Mouse (Mus musculus) stomach, postnatal 0 days (tissue): ENCODE results near the gene Tmem121b. TPM values are rescaled to one million over a fixed set of nuclear protein-coding genes. Genes with fewer than 3 reads are reported as not detected.

Experiments used
- ATAC-seq: fragments of 200-750 bp; cut with Nextera tagmentation; 2 replicates; pipeline ENCODE4 v1.8.0; 2017; ENCODE audit not compliant: low FRiP score, low TSS enrichment
- DNase-seq: peaks from one replicate; pipeline ENCODE4 v3.0.0-alpha.2; 2016; ENCODE audit warnings: low spot score
- H3K27ac ChIP-seq: fragments of 300-500 bp; sonication (generic); replicated peaks from 2 replicates; pipeline ENCODE4 v1.5.1; 2014; ENCODE audit warnings: mild to moderate bottlenecking, control low read depth
- H3K27me3 ChIP-seq: fragments of 300-500 bp; sonication (generic); 2 replicates; pipeline ENCODE4 v1.6.1; 2014; ENCODE audit warnings: low read length; ENCODE audit not compliant: control insufficient read depth, insufficient read depth
- H3K36me3 ChIP-seq: fragments of 300-500 bp; sonication (generic); 2 replicates; pipeline ENCODE4 v1.6.1; 2014; ENCODE audit warnings: low read length, mixed read lengths; ENCODE audit not compliant: control insufficient read depth, insufficient read depth
- H3K4me1 ChIP-seq: fragments of 300-500 bp; sonication (generic); replicated peaks from 2 replicates; pipeline ENCODE4 v1.6.1; 2014; ENCODE audit warnings: antibody characterized with exemption; ENCODE audit not compliant: control insufficient read depth, insufficient read depth
- H3K4me2 ChIP-seq: fragments of 300-500 bp; sonication (generic); replicated peaks from 2 replicates; pipeline ENCODE4 v1.6.1; 2014; ENCODE audit warnings: low read depth, mild to moderate bottlenecking, control low read depth, moderate library complexity
- H3K4me3 ChIP-seq: fragments of 300-500 bp; sonication (generic); 2 replicates; pipeline ENCODE4 v1.5.1; 2014; ENCODE audit warnings: low read depth, low read length, control low read depth
- H3K9ac ChIP-seq: fragments of 300-500 bp; sonication (generic); 2 replicates; pipeline ENCODE4 v1.6.1; 2014; ENCODE audit warnings: mild to moderate bottlenecking, low read length, control low read depth, mixed read lengths
- H3K9me3 ChIP-seq: fragments of 300-500 bp; sonication (generic); 2 replicates; pipeline ENCODE4 v1.6.1; 2016; ENCODE audit warnings: low read length; ENCODE audit not compliant: control insufficient read depth
- CTCF ChIP-seq: IDR thresholded peaks from 2 replicates; pipeline ENCODE4 v1.5.1; 2016; ENCODE audit warnings: antibody characterized with exemption, low read depth, mild to moderate bottlenecking, moderate library complexity
- EP300 ChIP-seq: optimal IDR thresholded peaks from 2 replicates; pipeline ENCODE3; 2016; ENCODE audit warnings: antibody characterized with exemption
- WGBS: fragments of 180-500 bp; shearing (Covaris S2); extraction: QIAGEN DNeasy Blood & Tissue Kit; methylation state at CpG from one replicate; pipeline ENCODE4 v1.1.7; 2014; 5-methylcytosine and 5-hydroxymethylcytosine counted together
- polyA plus RNA-seq: library from polyadenylated mRNA; unstranded; fragments of >200 nt; fragmentation: Nextera tagmentation; extraction: Ambion mirVana; gene quantifications from 2 replicates; pipeline ENCODE4 v1.2.1, GENCODE M21; 2015

Gene Tmem121b
- polyA plus RNA-seq, 1 experiment from 2014 or later, result 0.02 TPM

- H3K4me3 ChIP-seq, result no peak overlapping the region
- WGBS, result 69% methylated on average over 4 of the region's 4 CpGs
- no peak for DNase-seq
These were observed 51.3 kb downstream of the Tmem121b start for GRCm38 (mm10) chr6:120442171-120442749.

More at GRCm38 (mm10) chr6:120442171-120442749, 51.3 kb downstream of the Tmem121b start:
- no peaks in the 10 kb centered on the region for H3K27me3 ChIP-seq
- no peak for TF ChIP-seq EP300
- TF ChIP-seq CTCF, result no peak
- no peaks in the 10 kb centered on the region for H3K9me3 ChIP-seq
- peaks cover 9% of the 10 kb centered on the region; the same call in 1 of the 2 replicates for H3K36me3 ChIP-seq
- H3K4me1 ChIP-seq, result no peaks in the 10 kb centered on the region
- H3K9ac ChIP-seq, result no peak overlapping the region
- no peak overlapping the region for H3K27ac ChIP-seq
- ATAC-seq, result no peak
- H3K4me2 ChIP-seq, result no peak overlapping the region

Other genes with a start within 250 kb of the Tmem121b start
- 0.35 and 0.51 TPM in 2 replicates for gene D330020A13Rik, start 199.4 kb downstream of the Tmem121b start, polyA plus RNA-seq
- gene B4galnt3, start 199.2 kb downstream of the Tmem121b start, polyA plus RNA-seq, result 0.74 and 0.85 TPM in 2 replicates
- gene Kdm5a, start 129.7 kb downstream of the Tmem121b start, polyA plus RNA-seq, result 18.8 and 23.1 TPM in 2 replicates
- gene Ccdc77, start 129.4 kb downstream of the Tmem121b start, polyA plus RNA-seq, result 9.2 and 11.0 TPM in 2 replicates
- 3.5 and 4.2 TPM in 2 replicates for gene Il17ra, start 30.6 kb downstream of the Tmem121b start, polyA plus RNA-seq
- 8.5 and 9.2 TPM in 2 replicates for gene Hdhd5, start 37.5 kb upstream of the Tmem121b start, polyA plus RNA-seq
- gene Cecr2, start 172.6 kb upstream of the Tmem121b start, polyA plus RNA-seq, result 0.56 and 0.65 TPM in 2 replicates